Mouse (Mus musculus) kidney, adult 2 months (tissue): ENCODE measurements around the gene Ccdc42. TPM values are rescaled to one million over a fixed set of nuclear protein-coding genes. Genes with fewer than 3 reads are reported as not detected.
A peak's percentile ranks its signal among the peaks of the same experiment; 100 is the strongest.

Experiments used
- DNase-seq: peaks from one replicate; pipeline ENCODE4 v3.0.0; 2021
- H3K27ac ChIP-seq: fragments of 200-500 bp; 2 replicates; pipeline ENCODE4 v1.5.1; 2012; ENCODE audit warnings: low read depth, low read length, control low read depth, inconsistent platforms; ENCODE audit not compliant: insufficient read depth
- H3K27me3 ChIP-seq: fragments of 200-500 bp; replicated peaks from 2 replicates; pipeline ENCODE4 v1.6.1; 2012; ENCODE audit warnings: mild to moderate bottlenecking, moderate library complexity, low read length, inconsistent platforms; ENCODE audit not compliant: control insufficient read depth, insufficient read depth
- H3K36me3 ChIP-seq: fragments of 200-500 bp; 2 replicates; pipeline ENCODE4 v1.6.1; 2012; ENCODE audit warnings: mild to moderate bottlenecking, moderate library complexity, low read length, inconsistent platforms; ENCODE audit not compliant: control insufficient read depth, insufficient read depth
- H3K4me1 ChIP-seq: fragments of 200-500 bp; 2 replicates; pipeline ENCODE4 v1.6.1; 2011; ENCODE audit warnings: low read length; ENCODE audit not compliant: control insufficient read depth, insufficient read depth
- H3K4me3 ChIP-seq: fragments of 200-500 bp; 2 replicates; pipeline ENCODE4 v1.5.1; 2011; ENCODE audit warnings: mild to moderate bottlenecking, low read depth, low read length, control low read depth; ENCODE audit not compliant: insufficient read depth
- CTCF ChIP-seq: fragments of 200-500 bp; conservative IDR thresholded peaks from 2 replicates; pipeline ENCODE4 v1.5.1; 2011; ENCODE audit warnings: low read depth, mild to moderate bottlenecking, control low read depth, low read length, moderate library complexity, mixed read lengths; ENCODE audit not compliant: insufficient read depth, insufficient read length
- POLR2A ChIP-seq: fragments of 200-500 bp; IDR thresholded peaks from one replicate; pipeline ENCODE4 v1.6.1; 2011; ENCODE audit warnings: low read depth, low read length, control low read depth
- WGBS: fragments of 180-500 bp; shearing (Covaris S2); methylation state at CpG from one replicate; pipeline ENCODE4 v1.1.7; 2018; 5-methylcytosine and 5-hydroxymethylcytosine counted together
- polyA plus RNA-seq: library from polyadenylated mRNA; depleted of rRNA; stranded (reverse); fragments of >200 nt; gene quantifications from 2 replicates; pipeline ENCODE4 v1.2.3, GENCODE M21; 2012

Ccdc42 gene
- polyA plus RNA-seq, 1 experiment: not detected

GRCm38 (mm10) chr11:68585890-68586289 lies 931 bp upstream of the Ccdc42 start:
- Histone ChIP-seq H3K4me1 (no peaks in the 10 kb centered on the region), H3K27me3 (no peaks in the 10 kb centered on the region), H3K27ac (no peak overlapping the region), H3K4me3 (no peak overlapping the region), H3K36me3 (no peaks in the 10 kb centered on the region)
- 23% methylated on average over 3 of the region's 3 CpGs for WGBS
- TF ChIP-seq POLR2A (no peak), CTCF (peak; percentile 45; the same call in 1 of the 2 replicates)
- no peak for DNase-seq

GRCm38 (mm10) chr11:68589055-68589809 lies 2.4 kb downstream of the Ccdc42 start:
- no peak overlapping the region for H3K4me3 ChIP-seq
- 69% methylated on average over 8 of the region's 8 CpGs for WGBS
- peak; percentile 87 for DNase-seq

GRCm38 (mm10) chr11:68591708-68592107 lies 4.9 kb downstream of the Ccdc42 start:
- Histone ChIP-seq H3K27ac (no peak overlapping the region), H3K4me3 (no peak overlapping the region), H3K36me3 (no peaks in the 10 kb centered on the region), H3K4me1 (no peaks in the 10 kb centered on the region), H3K27me3 (no peaks in the 10 kb centered on the region)
- peak; percentile 22 for DNase-seq
- no peak for TF ChIP-seq POLR2A
- TF ChIP-seq CTCF: no peak
- WGBS: 47% methylated on average over 5 of the region's 5 CpGs

More at GRCm38 (mm10) chr11:68589055-68589809, 2.4 kb downstream of the Ccdc42 start:
- TF ChIP-seq POLR2A: no peak
- TF ChIP-seq CTCF: peak; percentile 93
- no peaks in the 10 kb centered on the region for H3K36me3 ChIP-seq
- H3K4me1 ChIP-seq: no peaks in the 10 kb centered on the region
- no peak overlapping the region for H3K27ac ChIP-seq
- H3K27me3 ChIP-seq: no peaks in the 10 kb centered on the region

- TF ChIP-seq CTCF (no peak), POLR2A (no peak)
- no peak overlapping the region for H3K4me3 ChIP-seq
- WGBS: 83% methylated on average over 3 of the region's 3 CpGs
- H3K36me3 ChIP-seq: no peaks in the 10 kb centered on the region
- no peaks in the 10 kb centered on the region for H3K27me3 ChIP-seq
- H3K27ac ChIP-seq: no peak overlapping the region
- no peaks in the 10 kb centered on the region for H3K4me1 ChIP-seq
- no peak for DNase-seq
These were observed 6.4 kb downstream of the Ccdc42 start for GRCm38 (mm10) chr11:68593247-68593646.

GRCm38 (mm10) chr11:68597912-68598311 lies 11.1 kb downstream of the Ccdc42 start:
- no peak overlapping the region for H3K27ac ChIP-seq
- H3K36me3 ChIP-seq: no peaks in the 10 kb centered on the region
- no peak for DNase-seq
- TF ChIP-seq POLR2A: no peak
- TF ChIP-seq CTCF: no peak
- H3K27me3 ChIP-seq: no peaks in the 10 kb centered on the region
- H3K4me1 ChIP-seq: peaks cover 11% of the 10 kb centered on the region; the same call in 1 of the 2 replicates
- WGBS: 86% methylated on average over 2 of the region's 2 CpGs
- H3K4me3 ChIP-seq: no peak overlapping the region

- H3K4me3 ChIP-seq: no peak overlapping the region
- 48% methylated on average over 6 of the region's 6 CpGs for WGBS
- TF ChIP-seq POLR2A: no peak
- no peak for TF ChIP-seq CTCF
- 0 out of 2 replicates have a peak overlapping the region, but pooled peaks have one; percentile 8 for H3K27ac ChIP-seq
- no peaks in the 10 kb centered on the region for H3K36me3 ChIP-seq
- no peak for DNase-seq
- peaks cover 11% of the 10 kb centered on the region; the same call in 1 of the 2 replicates for H3K4me1 ChIP-seq
- H3K27me3 ChIP-seq: no peaks in the 10 kb centered on the region
These were observed 13.8 kb downstream of the Ccdc42 start for GRCm38 (mm10) chr11:68600551-68601021.

GRCm38 (mm10) chr11:68601486-68601991 lies 14.7 kb downstream of the Ccdc42 start:
- H3K27ac ChIP-seq: no peak overlapping the region
- TF ChIP-seq CTCF (no peak), POLR2A (no peak)

More at GRCm38 (mm10) chr11:68601486-68601991, 14.7 kb downstream of the Ccdc42 start:
- DNase-seq: no peak
- Histone ChIP-seq H3K27me3 (no peaks in the 10 kb centered on the region), H3K4me3 (no peak overlapping the region), H3K36me3 (no peaks in the 10 kb centered on the region), H3K4me1 (peaks cover 11% of the 10 kb centered on the region; the same call in 1 of the 2 replicates)
- 56% methylated on average over 9 of the region's 9 CpGs for WGBS
